In the genomic region with DNA sequence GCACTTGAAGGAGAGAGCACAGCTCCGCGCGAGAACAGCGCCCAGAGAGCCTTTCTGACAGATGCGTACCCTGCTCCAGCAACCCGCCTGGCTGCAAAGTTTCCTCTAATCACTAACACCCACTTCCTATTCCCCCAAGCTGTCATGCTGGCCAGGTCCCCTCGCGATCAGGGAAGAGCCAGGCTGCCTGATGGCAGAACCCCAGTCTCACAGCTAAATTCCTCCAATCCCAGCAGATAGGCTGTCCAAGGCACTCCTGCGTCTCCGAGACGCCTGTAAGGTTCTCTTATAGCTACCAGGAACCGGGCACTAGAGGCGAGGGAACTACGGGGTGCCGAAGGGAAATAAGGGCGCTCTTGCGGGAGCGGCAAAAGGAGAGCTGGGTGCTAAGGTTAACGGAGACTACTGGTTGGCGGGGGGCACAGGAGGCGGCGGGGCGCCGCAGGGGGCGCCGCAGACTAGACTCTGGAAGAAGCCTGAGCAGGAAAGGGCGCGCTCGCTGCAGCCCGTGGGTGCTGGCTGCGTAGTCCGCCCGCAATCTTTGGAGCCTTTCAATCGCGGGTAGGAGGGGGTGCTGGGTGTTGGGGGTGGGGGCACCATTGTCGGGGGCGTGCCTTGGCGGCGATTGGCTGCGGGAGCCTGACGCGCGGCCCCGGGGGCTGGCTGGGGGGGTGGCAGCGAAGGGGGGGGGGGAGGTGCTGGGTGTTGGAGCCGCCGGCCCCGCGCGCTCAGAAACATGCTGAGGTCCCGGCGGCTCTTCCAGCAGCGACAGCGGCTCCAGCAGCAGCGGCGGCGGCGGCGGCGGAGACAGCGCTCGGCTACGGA, we compare ENCODE assay signal across 8 mouse cellular contexts. TPM values are rescaled to one million over a fixed set of nuclear protein-coding genes. Genes with fewer than 3 reads are reported as not detected.
DNase-seq lines count a peak whose midpoint lies in the region; ATAC-seq lines count a peak whose summit lies in the region.

TSS of gene Adrb1 (plus strand) at position 813 of the 825 bp plus-strand sequence.

- DNase-seq in adrenal gland, adult (ENCODE audit: inconsistent age in 2 of 2, low spot score in 1 of 2): peak; percentile 56 to 82
- DNase-seq in cerebellum, postnatal 14 days: peak; percentile 55 to 58
- peak; percentile 54 to 73 for DNase-seq in frontal cortex, postnatal 25 days (ENCODE audit: low spot score in 2 of 2)
- peak; percentile 80 to 90 for DNase-seq in left cerebral cortex, postnatal 10 days (ENCODE audit: extremely low spot score in 1 of 2, low spot score in 2 of 2)
- DNase-seq in right cerebral cortex, postnatal 25 days: peak; percentile 86

- H3K27ac ChIP-seq in hindbrain, embryonic 16.5 days (ENCODE audit: low read depth, low read length): peak within 1 kb of the TSS; percentile 59
- H3K27ac ChIP-seq in macrophage: no peak within 1 kb of the TSS

- peaks cover 27% of the 10 kb centered on the region for H3K4me1 ChIP-seq in hindbrain, embryonic 16.5 days (ENCODE audit: control insufficient read depth, insufficient read depth, low read depth, low read length)

- under 1% methylated on average over 51 of the region's 63 CpGs for WGBS in hindbrain, embryonic 16.5 days
- 1% methylated on average over 40 of the region's 63 CpGs for WGBS in macrophage (ENCODE audit: missing documents)

- no peaks in the 10 kb centered on the region for H3K36me3 ChIP-seq in hindbrain, embryonic 16.5 days (ENCODE audit: control insufficient read depth, insufficient read depth, low read length)
- H3K36me3 ChIP-seq in macrophage (ENCODE audit: inconsistent target): no peaks in the 10 kb centered on the region

- intact Hi-C loops in left cerebral cortex, postnatal 10 days (cut with DNase I): loop anchor here (5.0 kb wide), 3 partner anchors 51 to 299 kb away; no protein-coding TSS in a partner anchor

- peak; percentile 84 for ATAC-seq in hindbrain, embryonic 16.5 days
- ATAC-seq in inflammation-experienced regulatory T-cells, adult 6 months: no peak

- no peaks in the 10 kb centered on the region for H3K9me3 ChIP-seq in hindbrain, embryonic 16.5 days (ENCODE audit: control insufficient read depth, low read length)

- peak within 1 kb of the TSS; percentile 97 for H3K4me2 ChIP-seq in hindbrain, embryonic 16.5 days (ENCODE audit: low read length)

- peaks cover 29% of the 10 kb centered on the region for H3K27me3 ChIP-seq in hindbrain, embryonic 16.5 days (replicated peaks; ENCODE audit: control insufficient read depth, insufficient read depth, low read length)

- H3K79me2 ChIP-seq in macrophage (ENCODE audit: inconsistent target): no peaks in the 10 kb centered on the region

- peak within 1 kb of the TSS; percentile 64 for H3K4me3 ChIP-seq in hindbrain, embryonic 16.5 days (ENCODE audit: low read length)
- H3K4me3 ChIP-seq in macrophage (ENCODE audit: inconsistent target): peak within 1 kb of the TSS; percentile 13; the same call in 1 of the 2 replicates

- peak within 1 kb of the TSS; percentile 73 for H3K9ac ChIP-seq in hindbrain, embryonic 16.5 days (ENCODE audit: low read depth, low read length)

RNA-seq across cellular contexts. Expression of gene Adrb1, which starts in this region (rescaled TPM):
- polyA plus RNA-seq in hindbrain, embryonic 16.5 days (2015; fragmentation: Nextera tagmentation; extraction: Ambion mirVana): 0.56 and 0.71 TPM in 2 replicates
- 10 to 100 TPM; 23.4 to 26.9 TPM for total RNA-seq in left cerebral cortex, postnatal 10 days (2021)
- 1 to 10 TPM in 1 of 26 experiments, under 1 TPM in 3, not detected in 22; 0.22 to 1.1 (median 0.62) TPM for total RNA-seq in macrophage (2018; cell fraction: chromatin; rRNA removed)
- total RNA-seq in macrophage (2018; cell fraction: cytosol; rRNA removed): under 1 TPM in 13 of 26 experiments, not detected in 13; 0.03 to 0.52 (median 0.13) TPM
- total RNA-seq in macrophage (2018; cell fraction: nucleus; rRNA removed): 1 to 10 TPM in 2 of 26 experiments, under 1 TPM in 3, not detected in 21; 0.27 to 1.3 (median 0.65) TPM
- polyA plus RNA-seq in macrophage (2018): 0.16 to 0.89 TPM (median 0.19 TPM) in 3 replicates
- under 1 TPM in 1 of 3 experiments, not detected in 2; 0.20 TPM for polyA plus RNA-seq in inflammation-experienced regulatory T-cells, adult 6 months (2017; shearing (Covaris generic))

Comparison
In these comparisons a context has a peak if more than half of its experiments do, and no peak if none do; other contexts are left out.
1. Peak in ATAC-seq, H3K4me3 ChIP-seq, H3K27ac ChIP-seq, H3K9ac ChIP-seq and H3K4me2 ChIP-seq in hindbrain, embryonic 16.5 days; RNA of the gene not detected or under 1 TPM.